Mouse (Mus musculus): Measurements from ENCODE around the gene Prickle2. TPM values are rescaled to one million over a fixed set of nuclear protein-coding genes. Genes with fewer than 3 reads are reported as not detected.

Gene Prickle2
- polyA plus RNA-seq, 1 experiment from 2014 or later = 9.1 TPM

- no peak overlapping the region for H3K4me2 ChIP-seq (replicated peaks)
- no peak overlapping the region for H3K9ac ChIP-seq (replicated peaks)
- ATAC-seq (replicated peaks) = no peak
- WGBS = 90% methylated on average over 4 of the region's 4 CpGs
- H3K36me3 ChIP-seq = no peaks in the 10 kb centered on the region
- peaks cover 15% of the 10 kb centered on the region for H3K4me1 ChIP-seq
- no peaks in the 10 kb centered on the region for H3K27me3 ChIP-seq
- no peak overlapping the region for H3K27ac ChIP-seq (replicated peaks)
- H3K4me3 ChIP-seq = no peak overlapping the region
- H3K9me3 ChIP-seq = no peaks in the 10 kb centered on the region
These were observed 247.9 kb downstream of the Prickle2 start for GRCm38 (mm10) chr6:92458026-92458425.

- WGBS = 62% methylated on average over 1 of the region's 1 CpGs
- H3K4me2 ChIP-seq (replicated peaks) = no peak overlapping the region
- no peaks in the 10 kb centered on the region for H3K4me1 ChIP-seq
- H3K27me3 ChIP-seq = no peaks in the 10 kb centered on the region
- no peak overlapping the region for H3K4me3 ChIP-seq
- ATAC-seq (replicated peaks) = no peak
- no peaks in the 10 kb centered on the region for H3K36me3 ChIP-seq
- no peak overlapping the region for H3K9ac ChIP-seq (replicated peaks)
- no peaks in the 10 kb centered on the region for H3K9me3 ChIP-seq
- no peak overlapping the region for H3K27ac ChIP-seq (replicated peaks)
These were observed 254.5 kb downstream of the Prickle2 start for GRCm38 (mm10) chr6:92451421-92451820.

- Histone ChIP-seq H3K9ac (replicated peaks) (no peak overlapping the region), H3K36me3 (no peaks in the 10 kb centered on the region), H3K4me3 (no peak overlapping the region), H3K27me3 (no peaks in the 10 kb centered on the region), H3K4me1 (no peaks in the 10 kb centered on the region), H3K4me2 (replicated peaks) (no peak overlapping the region), H3K9me3 (no peaks in the 10 kb centered on the region), H3K27ac (replicated peaks) (no peak overlapping the region)
- WGBS = 96% methylated on average over 1 of the region's 1 CpGs
- no peak for ATAC-seq (replicated peaks)
These were observed 256.0 kb downstream of the Prickle2 start for GRCm38 (mm10) chr6:92449956-92450355.

DNA sequence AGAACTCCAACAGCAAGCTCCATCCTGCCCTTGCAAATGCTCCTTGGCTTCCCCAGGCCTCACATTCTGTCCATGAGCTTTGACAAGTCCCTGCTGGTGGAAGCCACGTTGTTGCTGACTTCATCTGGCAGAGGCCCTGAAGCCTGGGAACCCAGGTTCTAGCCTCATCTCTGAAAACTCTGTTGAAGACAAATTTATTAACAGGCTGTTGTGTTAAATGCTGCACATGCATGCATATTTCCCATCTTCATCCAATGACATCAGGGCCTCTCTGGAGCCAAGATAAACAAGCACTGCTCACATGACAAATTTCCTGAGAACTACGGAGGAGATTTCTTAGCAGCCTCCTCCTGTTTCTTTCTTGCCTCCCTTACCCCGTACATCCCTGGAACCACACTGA, 259.3 kb downstream of the Prickle2 start:
- Histone ChIP-seq H3K4me2 (replicated peaks) (no peak overlapping the region), H3K4me3 (no peak overlapping the region), H3K9ac (replicated peaks) (no peak overlapping the region), H3K9me3 (no peaks in the 10 kb centered on the region), H3K27ac (replicated peaks) (no peak overlapping the region), H3K27me3 (no peaks in the 10 kb centered on the region), H3K4me1 (no peaks in the 10 kb centered on the region), H3K36me3 (no peaks in the 10 kb centered on the region)
- WGBS = 64% methylated on average over 3 of the region's 3 CpGs
- ATAC-seq (replicated peaks) = no peak

GRCm38 (mm10) chr6:92441205-92441604, 264.8 kb downstream of the Prickle2 start:
- no peak for ATAC-seq (replicated peaks)
- no peak overlapping the region for H3K4me3 ChIP-seq
- no peaks in the 10 kb centered on the region for H3K36me3 ChIP-seq
- H3K4me1 ChIP-seq = no peaks in the 10 kb centered on the region
- H3K9me3 ChIP-seq = no peaks in the 10 kb centered on the region
- no peak overlapping the region for H3K9ac ChIP-seq (replicated peaks)
- H3K27ac ChIP-seq (replicated peaks) = no peak overlapping the region
- no peaks in the 10 kb centered on the region for H3K27me3 ChIP-seq
- H3K4me2 ChIP-seq (replicated peaks) = no peak overlapping the region
- 68% methylated on average over 3 of the region's 3 CpGs for WGBS

DNA sequence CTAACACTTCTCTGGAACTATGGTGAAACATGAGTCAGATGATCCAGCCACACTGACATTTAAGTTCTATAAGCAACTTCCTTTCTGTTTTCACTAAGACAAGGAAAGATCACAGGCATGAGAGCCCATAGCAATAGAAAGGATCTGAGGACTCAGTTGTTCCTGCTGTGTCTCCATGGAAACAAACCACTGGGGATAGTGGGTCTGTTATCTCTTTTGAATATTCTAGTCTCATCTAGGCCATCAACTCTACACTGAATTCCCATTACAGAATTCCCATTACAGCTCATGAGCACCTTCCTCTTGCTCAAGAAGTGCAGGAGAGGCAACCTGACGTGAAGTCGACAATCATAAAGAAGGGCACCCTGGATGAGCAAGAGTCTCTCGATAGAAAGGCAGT, 265.7 kb downstream of the Prickle2 start:
- no peak overlapping the region for H3K27ac ChIP-seq (replicated peaks)
- H3K9me3 ChIP-seq = no peaks in the 10 kb centered on the region
- no peaks in the 10 kb centered on the region for H3K27me3 ChIP-seq
- H3K4me1 ChIP-seq = no peaks in the 10 kb centered on the region
- H3K36me3 ChIP-seq = no peaks in the 10 kb centered on the region
- H3K4me2 ChIP-seq (replicated peaks) = no peak overlapping the region
- H3K9ac ChIP-seq (replicated peaks) = no peak overlapping the region
- no peak overlapping the region for H3K4me3 ChIP-seq
- ATAC-seq (replicated peaks) = no peak
- WGBS = 87% methylated on average over 3 of the region's 3 CpGs

DNA sequence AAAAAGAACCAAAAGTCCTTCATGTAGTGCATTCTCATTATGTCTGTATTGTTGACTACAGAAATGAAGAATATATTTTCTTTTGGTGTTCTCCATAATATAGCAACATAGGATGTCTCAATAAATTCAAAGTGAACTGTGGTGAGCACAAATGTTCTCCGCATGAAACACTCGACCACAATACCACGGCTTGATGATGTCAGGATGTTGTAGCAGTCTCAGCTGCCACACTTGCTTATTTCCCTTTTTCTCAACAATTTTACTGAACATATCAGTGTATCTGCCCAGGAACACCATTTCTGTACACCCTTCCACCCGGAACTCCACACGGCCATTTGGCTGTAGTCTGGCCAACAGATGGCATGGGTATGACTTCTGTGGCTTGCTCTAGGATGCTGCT, 273.8 kb downstream of the Prickle2 start:
- ATAC-seq (replicated peaks) = no peak
- Histone ChIP-seq H3K27ac (replicated peaks) (no peak overlapping the region), H3K36me3 (no peaks in the 10 kb centered on the region), H3K9ac (replicated peaks) (no peak overlapping the region), H3K4me3 (no peak overlapping the region), H3K4me1 (no peaks in the 10 kb centered on the region), H3K4me2 (replicated peaks) (no peak overlapping the region), H3K9me3 (no peaks in the 10 kb centered on the region), H3K27me3 (no peaks in the 10 kb centered on the region)
- WGBS = 96% methylated on average over 5 of the region's 5 CpGs

GRCm38 (mm10) chr6:92427406-92428171, 278.4 kb downstream of the Prickle2 start:
- no peak overlapping the region for H3K4me2 ChIP-seq (replicated peaks)
- no peaks in the 10 kb centered on the region for H3K36me3 ChIP-seq
- no peaks in the 10 kb centered on the region for H3K4me1 ChIP-seq
- WGBS = 64% methylated on average over 7 of the region's 7 CpGs
- no peak overlapping the region for H3K9ac ChIP-seq (replicated peaks)
- no peaks in the 10 kb centered on the region for H3K9me3 ChIP-seq
- H3K27me3 ChIP-seq = no peaks in the 10 kb centered on the region
- no peak overlapping the region for H3K4me3 ChIP-seq
- no peak for ATAC-seq (replicated peaks)
- H3K27ac ChIP-seq (replicated peaks) = no peak overlapping the region

GRCm38 (mm10) chr6:92425901-92426300, 280.1 kb downstream of the Prickle2 start:
- no peak for ATAC-seq (replicated peaks)
- Histone ChIP-seq H3K4me3 (no peak overlapping the region), H3K27ac (replicated peaks) (no peak overlapping the region), H3K4me1 (no peaks in the 10 kb centered on the region), H3K9ac (replicated peaks) (no peak overlapping the region), H3K36me3 (no peaks in the 10 kb centered on the region), H3K9me3 (no peaks in the 10 kb centered on the region), H3K27me3 (no peaks in the 10 kb centered on the region), H3K4me2 (replicated peaks) (no peak overlapping the region)
- 77% methylated on average over 8 of the region's 8 CpGs for WGBS

- Histone ChIP-seq H3K4me2 (replicated peaks) (no peak overlapping the region), H3K27me3 (no peaks in the 10 kb centered on the region), H3K4me1 (no peaks in the 10 kb centered on the region), H3K9me3 (no peaks in the 10 kb centered on the region), H3K4me3 (no peak overlapping the region), H3K36me3 (no peaks in the 10 kb centered on the region), H3K27ac (replicated peaks) (no peak overlapping the region), H3K9ac (replicated peaks) (no peak overlapping the region)
- no peak for ATAC-seq (replicated peaks)
- 82% methylated on average over 7 of the region's 7 CpGs for WGBS
These were observed 280.5 kb downstream of the Prickle2 start for GRCm38 (mm10) chr6:92425476-92425875.

- H3K27ac ChIP-seq (replicated peaks) = no peak overlapping the region
- H3K27me3 ChIP-seq = no peaks in the 10 kb centered on the region
- no peak overlapping the region for H3K4me2 ChIP-seq (replicated peaks)
- WGBS = 76% methylated on average over 3 of the region's 3 CpGs
- ATAC-seq (replicated peaks) = no peak
- H3K9ac ChIP-seq (replicated peaks) = no peak overlapping the region
- no peak overlapping the region for H3K4me3 ChIP-seq
- H3K4me1 ChIP-seq = no peaks in the 10 kb centered on the region
- no peaks in the 10 kb centered on the region for H3K9me3 ChIP-seq
- no peaks in the 10 kb centered on the region for H3K36me3 ChIP-seq
These were observed 281.0 kb downstream of the Prickle2 start for GRCm38 (mm10) chr6:92424991-92425390.

DNA sequence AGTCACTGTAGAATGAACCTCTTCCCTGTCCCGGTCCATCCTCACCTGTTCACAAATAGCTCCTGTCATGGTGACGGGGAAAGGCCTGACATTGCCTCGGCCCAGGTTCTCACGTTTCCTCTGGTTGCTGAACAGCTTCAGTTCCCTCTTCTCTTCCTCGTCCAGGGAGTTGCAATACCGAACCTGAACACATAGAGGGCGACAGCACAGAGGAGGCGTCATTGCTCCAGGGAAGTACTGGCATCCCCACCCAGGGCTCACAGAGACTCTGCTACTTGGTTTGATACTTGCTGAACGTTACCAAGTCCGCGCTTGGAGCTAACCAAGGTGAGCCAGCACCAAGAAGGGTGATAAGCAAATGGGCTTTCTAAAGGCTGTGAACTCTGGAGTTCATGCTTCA, 283.7 kb downstream of the Prickle2 start:
- no peak for ATAC-seq (replicated peaks)
- Histone ChIP-seq H3K4me3 (no peak overlapping the region), H3K36me3 (no peaks in the 10 kb centered on the region), H3K27ac (replicated peaks) (no peak overlapping the region), H3K9me3 (no peaks in the 10 kb centered on the region), H3K9ac (replicated peaks) (no peak overlapping the region), H3K4me1 (no peaks in the 10 kb centered on the region), H3K27me3 (no peaks in the 10 kb centered on the region), H3K4me2 (replicated peaks) (no peak overlapping the region)
- 50% methylated on average over 11 of the region's 11 CpGs for WGBS

GRCm38 (mm10) chr6:92420106-92420505, 285.8 kb downstream of the Prickle2 start:
- Histone ChIP-seq H3K9ac (replicated peaks) (no peak overlapping the region), H3K27ac (replicated peaks) (no peak overlapping the region), H3K4me3 (no peak overlapping the region), H3K36me3 (no peaks in the 10 kb centered on the region), H3K27me3 (no peaks in the 10 kb centered on the region), H3K4me1 (peaks cover 4% of the 10 kb centered on the region), H3K4me2 (replicated peaks) (no peak overlapping the region), H3K9me3 (no peaks in the 10 kb centered on the region)
- WGBS = 89% methylated on average over 12 of the region's 12 CpGs
- no peak for ATAC-seq (replicated peaks)

All from forebrain, embryonic 15.5 days (tissue).